Mouse (Mus musculus): Measurements from ENCODE around the gene Cyp27b1. TPM values are rescaled to one million over a fixed set of nuclear protein-coding genes. Genes with fewer than 3 reads are reported as not detected.
"Not testable (repeated sequence)": the region's sequence is repeated elsewhere in the genome, so short reads cannot be mapped to it uniquely, and the experiment has no call there.

Cyp27b1 gene
- total RNA-seq, 1 experiment from 2014 or later: not detected

DNA sequence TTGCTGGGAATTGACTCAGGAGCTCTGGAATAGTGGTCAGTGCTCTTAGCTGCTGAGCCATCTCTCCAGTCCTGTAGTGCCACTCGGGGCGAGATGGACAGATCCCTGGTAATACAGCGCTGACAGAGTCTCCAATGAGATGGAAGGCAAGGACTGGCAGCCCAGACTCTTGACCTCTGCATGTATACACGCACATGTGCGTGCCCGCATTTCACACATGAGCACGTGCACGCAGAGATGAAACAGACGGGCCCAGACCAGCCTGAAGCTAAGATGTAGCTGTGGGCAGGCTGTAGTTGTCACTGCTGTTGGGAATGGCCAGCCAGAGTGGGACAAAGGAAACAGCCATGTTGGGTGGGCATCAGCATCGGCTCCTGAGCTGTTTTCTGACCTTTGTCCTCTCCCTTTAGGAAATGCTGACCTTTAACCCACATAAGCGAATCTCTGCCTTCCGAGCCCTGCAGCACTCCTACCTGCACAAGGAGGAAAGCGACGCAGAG, 18.5 kb downstream of the Cyp27b1 start:
- ATAC-seq (ENCODE audit: extremely low read depth, insufficient number of reproducible peaks, low FRiP score, poor library complexity, severe bottlenecking): no peak

DNA sequence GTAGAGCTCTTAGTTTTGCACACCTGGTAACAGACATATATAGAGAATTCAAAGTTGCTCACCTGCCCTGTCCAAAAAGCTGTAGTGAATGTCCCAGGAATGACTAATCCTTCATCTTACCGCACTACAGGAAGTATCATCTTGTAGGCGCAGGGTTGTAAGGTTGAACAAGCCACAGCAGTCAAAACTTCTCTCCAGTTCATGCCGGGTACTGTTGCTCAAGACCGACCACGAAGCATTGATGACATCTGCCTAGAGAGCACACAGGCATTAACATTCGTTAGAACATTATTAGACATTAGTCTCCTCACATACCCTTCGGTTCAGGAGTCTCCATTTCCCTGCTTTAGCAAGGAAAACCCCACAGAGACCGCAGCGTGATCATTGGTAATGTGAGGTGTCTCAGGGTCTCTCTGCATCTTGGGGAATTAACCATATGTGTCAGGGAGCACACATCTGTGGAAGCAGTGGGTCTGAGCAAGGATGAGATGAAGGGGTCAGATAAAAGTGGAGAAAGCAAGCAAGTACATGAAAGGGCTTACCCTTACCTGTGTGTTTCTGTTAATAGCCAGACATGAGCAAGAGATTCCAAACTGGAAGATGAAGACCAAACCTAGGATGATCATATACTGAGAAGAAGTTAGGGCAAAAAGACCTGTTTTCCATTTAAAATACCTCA, 20.4 kb downstream of the Cyp27b1 start:
- ATAC-seq (ENCODE audit: extremely low read depth, insufficient number of reproducible peaks, low FRiP score, poor library complexity, severe bottlenecking): no peak

DNA sequence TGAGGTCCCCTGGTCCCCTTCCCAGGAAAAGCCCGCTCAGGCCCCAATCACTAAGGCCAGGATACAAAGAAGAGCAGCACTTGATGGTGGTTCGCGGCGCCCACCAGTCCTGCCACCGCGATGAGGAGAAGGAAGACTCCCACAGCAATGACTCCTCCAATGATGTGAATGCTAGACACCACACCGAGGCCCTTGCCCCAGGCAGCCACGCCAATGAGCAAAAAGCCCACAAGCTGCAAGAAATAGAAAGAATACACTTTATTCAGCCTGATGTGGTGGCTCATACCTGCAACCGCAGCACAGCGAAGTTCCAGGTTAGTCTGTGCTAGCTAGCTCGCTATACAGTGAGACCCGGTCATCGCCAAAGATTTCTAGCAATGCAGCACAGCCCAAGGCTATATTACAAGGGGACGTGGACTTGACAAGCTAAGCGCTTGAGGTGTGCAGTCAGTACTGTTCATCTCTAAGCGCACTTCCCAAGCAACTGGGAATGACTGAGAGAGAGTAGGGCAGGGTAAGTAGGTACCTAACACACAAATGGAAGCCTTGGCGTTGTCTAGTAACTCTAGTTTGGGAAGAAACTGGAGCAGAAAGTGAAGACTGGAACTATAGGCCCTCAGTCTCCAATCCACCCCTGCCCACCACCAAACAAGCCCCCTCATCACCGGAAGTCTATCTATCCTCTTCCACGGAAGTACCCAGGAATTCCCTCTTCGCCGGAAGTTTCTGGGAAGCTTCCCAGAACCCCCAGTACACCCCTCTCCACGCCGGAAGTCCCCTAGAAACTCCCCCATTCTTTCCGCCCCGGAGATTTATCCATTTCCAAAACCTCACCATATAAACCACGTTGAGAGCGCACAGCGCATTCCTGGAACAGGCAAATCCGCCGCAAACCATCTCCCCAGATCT, 21.5 kb downstream of the Cyp27b1 start:
- 0 out of 2 replicates have a peak, but pooled peaks have one; percentile 8 for ATAC-seq (ENCODE audit: extremely low read depth, insufficient number of reproducible peaks, low FRiP score, poor library complexity, severe bottlenecking)

DNA sequence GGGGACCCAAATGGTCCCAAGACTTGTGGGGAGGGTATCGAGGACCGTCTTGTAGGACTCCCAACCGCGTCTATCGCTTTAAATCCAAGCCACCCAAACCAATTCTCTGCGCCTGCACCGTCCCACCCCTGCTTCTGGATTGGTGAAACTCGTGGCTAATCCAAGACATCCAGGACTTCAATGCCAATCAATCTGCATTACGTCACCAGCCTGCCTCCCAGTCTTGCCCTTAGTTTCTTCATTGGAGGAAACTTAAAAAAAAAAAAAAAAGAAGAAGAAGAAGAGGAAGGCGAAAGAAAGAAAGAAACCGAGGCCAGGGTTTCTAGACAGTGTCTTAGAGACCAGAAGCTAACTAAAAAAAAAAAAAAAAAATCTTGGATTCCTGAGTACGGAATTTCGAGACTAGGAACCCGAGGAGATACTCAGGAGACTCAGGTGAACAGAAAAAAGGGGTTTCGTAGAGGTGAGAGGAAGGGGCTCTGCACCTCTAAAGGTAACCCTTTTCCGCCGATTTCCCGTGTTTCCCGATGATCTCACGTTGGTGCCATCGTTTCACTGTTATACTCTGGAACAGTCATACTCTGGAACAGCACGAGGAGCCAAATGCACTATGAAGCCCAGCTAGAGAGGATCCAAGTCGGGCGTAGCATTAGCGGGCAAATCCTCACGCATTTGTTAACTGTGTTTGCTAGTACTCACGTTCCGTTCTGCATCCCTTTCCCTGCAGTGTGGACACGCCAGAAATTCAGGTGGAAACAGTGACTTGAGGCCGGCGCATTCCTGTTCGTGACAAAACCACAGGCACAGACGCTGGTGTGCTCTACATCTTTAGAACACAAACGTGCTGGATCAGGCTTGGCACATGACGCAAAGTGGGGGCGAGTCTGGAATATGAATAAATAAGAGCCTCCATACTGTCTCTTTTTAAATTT, 22.4 kb downstream of the Cyp27b1 start, which contains the start of gene Tspan31:
Gene Tspan31 (minus strand): TSS at position 75 of the 932 bp plus-strand sequence.
- peak; percentile 65 for ATAC-seq (ENCODE audit: extremely low read depth, insufficient number of reproducible peaks, low FRiP score, poor library complexity, severe bottlenecking)

DNA sequence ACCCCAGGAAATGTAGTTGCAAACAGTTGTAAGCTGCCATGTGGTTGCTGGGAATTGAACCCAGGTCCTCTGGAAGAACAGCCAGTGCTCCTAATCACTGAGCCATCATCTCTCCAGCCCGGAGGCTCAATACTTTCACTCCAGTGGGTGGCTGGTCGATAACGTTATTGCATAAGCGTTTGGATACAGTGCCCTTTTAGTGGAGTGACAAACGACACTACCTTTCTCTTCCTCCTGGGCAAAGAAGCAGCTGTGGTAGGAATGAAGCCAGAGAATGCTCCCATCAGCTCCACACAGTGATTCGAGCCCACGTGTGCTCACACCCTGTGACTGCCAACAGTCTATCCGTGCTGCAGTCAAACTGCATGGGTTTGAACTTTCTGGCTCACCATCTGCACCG, 23.2 kb downstream of the Cyp27b1 start:
- ATAC-seq (ENCODE audit: extremely low read depth, insufficient number of reproducible peaks, low FRiP score, poor library complexity, severe bottlenecking): no peak

- not testable (repeated sequence) for ATAC-seq (ENCODE audit: extremely low read depth, insufficient number of reproducible peaks, low FRiP score, poor library complexity, severe bottlenecking)
Measured at GRCm38 (mm10) chr10:127072270-127072669, 24.2 kb downstream of the Cyp27b1 start.

- ATAC-seq (ENCODE audit: extremely low read depth, insufficient number of reproducible peaks, low FRiP score, poor library complexity, severe bottlenecking): not testable (repeated sequence)
Measured at GRCm38 (mm10) chr10:127072969-127073368, 24.9 kb downstream of the Cyp27b1 start.

DNA sequence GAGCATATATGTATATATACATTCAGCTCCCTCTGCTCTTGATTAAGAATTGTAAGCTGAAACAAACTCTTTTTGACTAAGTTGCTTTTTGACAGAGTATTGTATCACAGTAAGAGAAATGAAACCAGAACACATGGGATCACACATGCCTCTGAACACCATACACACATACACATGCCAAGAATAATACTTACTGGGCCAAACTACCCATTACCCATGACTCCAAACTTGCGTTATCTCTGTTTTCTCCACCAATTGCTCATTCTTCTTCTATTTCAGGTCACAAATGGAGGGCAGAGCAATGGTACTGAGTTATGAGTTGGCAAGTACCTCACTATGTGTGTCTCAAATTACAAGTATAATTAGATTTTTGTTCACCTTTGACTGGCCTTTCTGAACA, 25.9 kb downstream of the Cyp27b1 start:
- ATAC-seq (ENCODE audit: extremely low read depth, insufficient number of reproducible peaks, low FRiP score, poor library complexity, severe bottlenecking): no peak

DNA sequence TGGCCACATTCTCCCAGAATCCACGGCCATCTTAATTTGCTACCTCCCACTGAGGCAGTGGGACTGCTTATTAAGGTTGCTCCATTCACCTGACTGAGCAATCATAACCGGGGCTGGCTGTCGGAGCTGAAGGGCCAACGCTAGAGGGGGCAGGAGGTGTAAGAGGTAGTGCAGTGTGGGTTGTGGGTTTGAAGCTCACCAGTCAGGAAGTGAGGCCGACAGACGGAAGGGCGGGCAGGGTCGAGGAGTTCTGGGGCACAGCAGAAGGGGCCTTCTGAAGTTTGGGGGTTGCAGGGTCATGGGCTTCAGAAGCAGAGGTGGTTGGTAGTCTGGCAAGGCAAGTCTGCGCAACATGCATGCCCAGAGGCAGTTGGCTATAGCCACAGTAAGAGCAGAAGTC, 27.0 kb downstream of the Cyp27b1 start, which contains the start of gene Agap2:
Gene Agap2 (plus strand): TSS at position 205 of the 400 bp plus-strand sequence.
- peak; percentile 82 for ATAC-seq (ENCODE audit: extremely low read depth, insufficient number of reproducible peaks, low FRiP score, poor library complexity, severe bottlenecking)

DNA sequence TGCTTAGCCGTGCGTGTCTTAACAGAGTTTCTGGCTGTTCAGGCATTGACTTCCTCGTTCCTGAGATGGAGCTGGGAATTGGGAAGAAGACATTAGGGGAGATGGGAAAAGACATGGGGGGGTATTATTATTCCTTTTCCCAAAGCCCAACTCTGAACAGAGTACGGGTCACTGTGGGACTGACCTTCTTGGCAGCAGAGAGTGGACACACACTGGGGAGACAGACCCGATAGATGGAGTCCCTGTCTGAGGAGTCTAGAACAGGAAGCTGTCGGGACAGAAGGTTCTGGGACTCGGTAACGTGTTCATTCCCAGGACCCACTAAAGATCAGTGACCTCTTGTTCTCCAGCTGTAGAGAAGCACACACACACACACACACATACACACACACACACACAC, 27.6 kb downstream of the Cyp27b1 start:
- no peak for ATAC-seq (ENCODE audit: extremely low read depth, insufficient number of reproducible peaks, low FRiP score, poor library complexity, severe bottlenecking)

GRCm38 (mm10) chr10:127076082-127076481, 28.0 kb downstream of the Cyp27b1 start:
- peak; percentile 78 for ATAC-seq (ENCODE audit: extremely low read depth, insufficient number of reproducible peaks, low FRiP score, poor library complexity, severe bottlenecking)

- no peak for ATAC-seq (ENCODE audit: extremely low read depth, insufficient number of reproducible peaks, low FRiP score, poor library complexity, severe bottlenecking)
Measured at GRCm38 (mm10) chr10:127077515-127077914, 29.5 kb downstream of the Cyp27b1 start.

- ATAC-seq (ENCODE audit: extremely low read depth, insufficient number of reproducible peaks, low FRiP score, poor library complexity, severe bottlenecking): no peak
Measured at GRCm38 (mm10) chr10:127078001-127078676, 30.1 kb downstream of the Cyp27b1 start.

GRCm38 (mm10) chr10:127078677-127079575, 30.9 kb downstream of the Cyp27b1 start:
- ATAC-seq (ENCODE audit: extremely low read depth, insufficient number of reproducible peaks, low FRiP score, poor library complexity, severe bottlenecking): no peak

GRCm38 (mm10) chr10:127079665-127080391, 31.8 kb downstream of the Cyp27b1 start:
- ATAC-seq (ENCODE audit: extremely low read depth, insufficient number of reproducible peaks, low FRiP score, poor library complexity, severe bottlenecking): no peak

DNA sequence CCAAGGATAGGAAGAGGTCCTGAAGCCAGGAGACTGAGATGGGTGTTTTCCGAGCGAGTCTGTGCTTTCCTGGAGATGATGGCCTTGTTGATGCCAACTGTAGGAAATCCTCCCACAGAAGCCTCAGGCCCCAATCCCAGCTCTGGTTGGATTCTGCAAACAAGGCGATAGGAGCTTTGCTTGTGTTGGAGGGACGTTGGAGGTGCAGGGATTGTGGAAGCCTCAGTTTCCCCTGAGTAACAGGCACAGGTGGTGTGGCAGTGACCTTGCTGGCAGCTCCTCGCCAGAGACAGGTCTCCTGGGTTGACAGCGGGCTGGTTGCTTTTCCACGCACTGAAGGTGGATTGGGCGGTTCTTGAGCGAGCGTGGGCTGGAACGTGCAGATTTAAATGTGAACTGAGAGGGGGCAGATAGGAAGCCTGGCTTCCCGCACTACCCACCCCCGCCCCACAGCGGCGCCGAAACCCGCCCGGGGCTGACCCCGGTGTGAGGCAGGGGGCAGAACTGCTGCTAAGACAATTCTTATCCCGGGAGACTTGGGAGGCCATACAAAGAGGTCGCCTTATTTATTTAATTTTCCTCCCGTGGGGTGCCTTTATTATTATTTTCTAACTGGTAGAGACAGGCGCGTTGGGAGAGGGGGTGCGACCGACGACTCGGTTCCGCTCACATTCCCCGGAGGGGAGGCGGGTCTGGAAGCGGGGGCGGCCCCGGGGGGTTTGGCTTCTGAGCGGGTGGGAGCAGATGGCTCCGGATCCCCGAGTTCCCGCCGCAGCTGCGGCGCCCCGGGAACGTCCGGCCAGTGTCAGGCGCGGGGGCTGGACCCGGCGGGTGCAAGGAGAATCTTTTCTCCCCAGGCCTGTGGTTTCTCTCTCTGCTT, 33.1 kb downstream of the Cyp27b1 start:
- no peak for ATAC-seq (ENCODE audit: extremely low read depth, insufficient number of reproducible peaks, low FRiP score, poor library complexity, severe bottlenecking)

All from neutrophil, adult 5-6 weeks (primary cell).